Mouse (Mus musculus) CH12F3 (cell line): ENCODE data around the gene Zc3hav1.
"Not testable (repeated sequence)": the region's sequence is repeated elsewhere in the genome, so short reads cannot be mapped to it uniquely, and the experiment has no call there.

Experiments
- in situ Hi-C: fragments of 300-500 bp; cut with MboI; formaldehyde crosslinking; loops from 2 replicates; pipeline ENCODE4 v1.14.3; 2020; ENCODE audit warnings: low sequenced_read_pairs

The Zc3hav1 gene

DNA sequence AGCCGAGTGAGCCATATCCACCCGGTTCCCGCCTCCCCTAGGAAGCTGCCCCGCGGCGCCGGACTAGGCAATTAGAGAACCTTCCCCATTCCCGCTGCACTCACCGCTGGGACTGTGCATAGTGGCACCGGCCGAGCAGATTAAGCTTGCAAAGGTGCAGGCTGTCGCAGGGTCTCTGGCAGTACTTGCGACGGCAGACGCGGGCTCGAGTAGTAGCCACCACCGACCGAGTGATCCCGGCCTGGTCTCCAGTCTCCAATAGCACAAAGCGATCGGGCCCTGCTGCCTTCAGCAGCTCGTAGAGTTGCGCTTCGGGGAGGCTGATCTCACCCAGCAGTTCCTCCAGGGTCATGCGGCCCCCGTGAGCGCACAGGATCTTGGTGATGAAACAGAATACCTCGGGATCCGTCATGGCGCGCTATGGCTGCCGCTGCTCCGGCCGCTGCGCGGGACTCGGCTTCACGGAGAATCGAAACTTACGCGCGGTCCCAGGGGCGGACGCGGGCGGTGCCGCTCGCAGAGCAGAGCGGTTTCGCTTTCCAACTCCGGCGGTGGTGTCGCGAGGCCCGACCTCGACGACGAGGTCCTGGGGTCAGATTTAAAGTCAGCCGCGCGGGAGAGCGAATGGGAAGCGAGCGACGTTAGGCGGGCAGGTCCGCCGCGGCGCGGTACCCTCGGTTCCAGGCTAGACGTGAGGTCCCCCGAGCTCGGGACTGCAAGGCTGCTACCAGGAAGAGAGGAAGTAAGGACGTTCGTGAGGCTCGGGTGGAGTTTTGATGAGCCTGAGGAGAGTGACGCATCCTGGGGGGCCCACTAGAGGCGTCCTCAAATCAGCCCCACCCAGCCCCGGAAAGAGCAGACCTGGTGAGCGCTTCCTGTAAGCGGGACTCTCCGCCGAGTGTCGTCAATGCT lies at the start of gene Zc3hav1:
Gene Zc3hav1, minus strand, starts transcription at position 793 of the 912 bp plus-strand sequence.
- in situ Hi-C loops = no loop called here

- in situ Hi-C loops = loop anchor here (10.0 kb wide), 1 partner anchor 135 kb away; no protein-coding TSS in a partner anchor
These were observed 35.3 kb upstream of the Zc3hav1 start for GRCm38 (mm10) chr6:38389671-38390070.

- in situ Hi-C loops = loop anchor here (10.0 kb wide), 1 partner anchor 144 kb away; no protein-coding TSS in a partner anchor
These were observed 26.8 kb upstream of the Zc3hav1 start, which contains the start of gene Ttc26 for GRCm38 (mm10) chr6:38381129-38381771. Gene Ttc26 (plus strand): TSS chr6:38381469.

DNA sequence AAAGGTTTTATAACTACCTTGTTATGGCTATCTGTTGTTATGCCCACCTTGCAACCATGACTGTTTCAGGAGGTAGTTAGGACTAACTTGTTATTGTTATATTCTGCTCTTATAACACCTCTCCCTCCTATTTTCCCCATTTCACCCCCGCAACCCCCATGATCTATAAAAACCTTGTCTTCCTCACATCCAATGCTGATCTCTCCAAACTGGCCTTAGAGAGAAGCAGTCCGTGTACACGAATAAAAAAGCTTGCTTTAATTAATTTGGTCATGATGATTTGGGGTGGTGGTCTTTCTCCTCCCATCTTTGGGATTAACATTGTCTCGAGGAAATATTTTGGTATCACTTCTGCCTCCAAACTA lies 26.3 kb upstream of the Zc3hav1 start:
- in situ Hi-C loops = loop anchor here (10.0 kb wide), 1 partner anchor 144 kb away; no protein-coding TSS in a partner anchor

DNA sequence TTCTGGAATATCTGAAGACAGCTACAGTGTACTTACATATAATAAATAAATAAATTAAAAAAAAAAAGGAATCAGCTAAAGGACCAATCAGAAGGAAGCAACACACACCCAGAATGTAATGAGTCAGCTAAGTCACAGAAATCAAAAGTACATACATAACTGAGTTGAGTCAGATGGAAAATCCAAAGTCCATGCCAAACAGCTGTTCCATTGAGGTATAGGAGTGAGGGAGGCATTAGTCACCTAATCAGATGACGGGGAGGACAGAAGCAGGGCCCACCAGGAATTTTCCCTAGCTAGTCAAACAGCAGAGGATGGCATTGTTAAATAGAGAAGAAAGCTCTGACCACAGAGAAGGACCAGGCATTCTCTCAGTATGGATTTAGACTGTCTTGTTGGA lies 19.9 kb upstream of the Zc3hav1 start:
- in situ Hi-C loops = no loop called here

GRCm38 (mm10) chr6:38369945-38370344 lies 15.5 kb upstream of the Zc3hav1 start:
- in situ Hi-C loops = no loop called here

GRCm38 (mm10) chr6:38364121-38364520 lies 9.7 kb upstream of the Zc3hav1 start:
- in situ Hi-C loops = no loop called here

- in situ Hi-C loops = no loop called here
These were observed 9.0 kb upstream of the Zc3hav1 start for GRCm38 (mm10) chr6:38363370-38363769.

GRCm38 (mm10) chr6:38361937-38362336 lies 7.5 kb upstream of the Zc3hav1 start:
- in situ Hi-C loops = no loop called here

DNA sequence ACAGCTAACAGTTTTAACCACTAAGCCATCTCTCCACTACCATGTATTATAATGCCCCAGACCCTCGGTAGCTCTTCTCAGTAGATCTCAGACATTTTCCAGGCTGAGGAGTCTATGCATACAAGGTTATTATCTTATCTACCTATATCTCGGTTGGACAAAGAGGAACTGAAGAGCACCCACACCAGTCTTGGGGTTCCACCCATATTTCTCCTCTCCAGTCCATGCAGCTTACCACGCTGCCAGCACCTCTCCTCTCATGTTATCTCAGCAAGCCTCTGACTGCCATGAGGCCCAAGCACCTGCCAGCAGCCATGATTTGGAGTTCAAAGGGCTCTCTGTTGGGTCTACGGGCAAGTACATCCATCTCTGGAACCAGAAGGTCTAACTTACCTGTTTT lies 6.7 kb upstream of the Zc3hav1 start:
- in situ Hi-C loops = no loop called here

GRCm38 (mm10) chr6:38359736-38360499 lies 5.5 kb upstream of the Zc3hav1 start:
- in situ Hi-C loops = no loop called here

DNA sequence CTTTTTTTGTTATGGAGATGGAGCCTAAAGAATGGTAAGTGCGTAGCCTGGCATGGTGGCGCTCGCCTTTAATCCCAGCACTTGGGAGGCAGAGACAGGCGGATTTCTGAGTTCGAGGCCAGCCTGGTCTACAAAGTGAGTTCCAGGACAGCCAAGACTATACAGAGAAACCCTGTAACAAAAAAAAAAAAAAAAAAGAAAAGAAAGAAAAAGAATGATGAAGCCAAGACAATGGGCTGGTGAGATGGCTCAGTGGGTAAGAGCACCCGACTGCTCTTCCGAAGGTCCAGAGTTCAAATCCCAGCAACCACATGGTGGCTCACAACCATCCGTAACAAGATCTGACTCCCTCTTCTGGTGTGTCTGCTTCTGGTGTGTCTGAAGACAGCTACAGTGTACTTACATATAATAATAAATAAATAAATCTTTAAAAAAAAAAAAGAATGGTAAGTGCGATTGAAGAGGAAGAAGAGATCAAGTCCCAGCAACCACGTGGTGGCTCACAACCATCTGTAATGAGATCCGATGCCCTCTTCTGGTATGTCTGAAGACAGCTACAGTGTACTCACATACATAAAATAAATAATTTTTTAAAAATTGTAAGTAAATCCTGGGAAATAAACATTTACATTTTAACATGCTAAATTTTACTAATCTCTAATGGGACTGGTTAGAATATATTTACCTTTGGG lies 4.8 kb upstream of the Zc3hav1 start:
- in situ Hi-C loops = not testable (repeated sequence)

- in situ Hi-C loops = no loop called here
These were observed 4.0 kb upstream of the Zc3hav1 start for GRCm38 (mm10) chr6:38358253-38359027.

DNA sequence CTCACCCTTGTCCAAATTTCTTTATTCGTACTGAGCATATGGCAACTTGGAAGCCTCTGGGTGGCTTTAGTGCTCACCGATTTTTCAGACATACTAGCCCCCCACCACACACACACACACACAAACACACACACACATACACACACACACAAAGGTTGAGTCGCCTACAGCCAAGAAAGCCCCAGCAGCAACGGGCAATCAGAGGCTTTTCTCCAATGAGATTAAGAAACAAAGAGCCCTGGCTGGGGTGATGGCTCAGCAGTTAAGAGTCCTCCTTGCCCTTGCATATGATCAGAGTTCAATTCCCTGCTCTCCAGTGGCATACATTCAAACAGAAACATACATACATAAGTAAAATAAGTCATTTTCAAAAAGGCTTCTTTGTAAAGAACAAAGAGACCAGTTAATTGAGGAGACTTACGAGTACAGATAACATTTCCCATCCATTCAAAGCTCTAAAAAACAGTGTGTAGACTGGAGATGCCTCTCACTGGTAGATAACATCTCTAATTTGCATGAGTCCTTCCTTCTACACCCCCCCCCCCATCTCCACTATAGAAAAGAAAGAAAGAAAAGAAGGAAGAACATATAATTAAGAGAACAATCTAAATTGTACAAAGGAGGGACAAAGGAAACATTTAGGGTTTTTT lies 3.3 kb upstream of the Zc3hav1 start:
- in situ Hi-C loops = no loop called here

DNA sequence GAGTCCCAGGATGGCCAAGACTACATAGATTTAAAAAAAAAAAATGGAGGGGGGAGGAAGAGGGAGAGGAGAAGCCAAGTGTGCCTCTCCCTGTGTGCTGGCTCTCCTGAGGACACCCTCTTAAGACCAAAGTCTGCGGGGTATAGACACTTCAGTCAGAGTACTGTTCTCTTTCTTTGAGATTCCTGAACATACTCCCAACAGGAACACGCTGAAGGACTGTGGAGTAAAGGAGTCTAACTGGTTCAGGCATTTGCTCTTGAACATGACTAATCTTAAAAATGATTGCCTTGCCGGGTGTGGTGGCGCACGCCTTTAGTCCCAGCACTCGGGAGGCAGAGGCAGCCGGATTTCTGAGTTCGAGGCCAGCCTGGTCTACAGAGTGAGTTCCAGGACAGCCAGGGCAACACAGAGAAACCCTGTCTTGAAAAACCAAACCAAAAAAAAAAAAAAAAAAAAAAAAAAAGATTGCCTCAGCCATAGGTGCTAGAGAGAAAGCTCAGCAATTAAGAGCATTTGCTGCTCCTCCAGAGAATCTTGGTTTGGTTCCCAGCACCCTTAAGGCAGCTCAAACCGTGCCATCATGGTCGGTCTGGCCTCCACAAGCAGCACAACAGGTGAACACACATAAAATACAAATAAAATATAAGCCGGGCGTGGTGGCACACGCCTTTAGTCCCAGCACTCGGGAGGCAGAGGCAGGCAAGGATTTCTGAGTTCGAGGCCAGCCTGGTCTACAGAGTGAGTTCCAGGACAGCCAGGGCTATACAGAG lies 2.4 kb upstream of the Zc3hav1 start:
- in situ Hi-C loops = not testable (repeated sequence)

- in situ Hi-C loops = no loop called here
These were observed 1.5 kb upstream of the Zc3hav1 start for GRCm38 (mm10) chr6:38355862-38356261.

DNA sequence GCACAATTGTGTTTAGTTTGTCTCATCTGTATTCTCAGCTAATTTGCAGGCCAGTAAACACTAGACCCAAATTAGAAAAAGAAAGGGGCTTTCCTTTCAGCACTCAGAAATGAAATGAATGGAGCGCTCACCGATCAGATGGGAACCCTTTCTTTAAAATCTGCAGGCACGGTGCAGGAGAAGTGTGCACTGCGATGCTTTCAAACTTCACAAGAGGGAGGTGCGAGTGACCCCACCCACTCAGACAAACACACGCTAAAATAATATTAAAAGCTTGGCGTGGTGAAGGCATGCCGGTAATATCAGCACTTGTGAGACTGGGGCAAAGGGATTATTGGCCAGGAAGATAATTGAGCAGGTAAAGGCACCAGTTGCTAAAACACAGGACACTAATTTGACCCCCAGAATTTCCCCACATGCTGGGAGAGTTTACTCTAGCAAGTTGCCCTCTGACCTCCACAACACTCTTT lies 986 bp upstream of the Zc3hav1 start:
- in situ Hi-C loops = no loop called here

- in situ Hi-C loops = no loop called here
These were observed 435 bp upstream of the Zc3hav1 start for GRCm38 (mm10) chr6:38354723-38355353.
